Mouse (Mus musculus): ENCODE measurements around the gene Mllt6. TPM values are rescaled to one million over a fixed set of nuclear protein-coding genes. Genes with fewer than 3 reads are reported as not detected.
"Not testable (repeated sequence)": the region's sequence is repeated elsewhere in the genome, so short reads cannot be mapped to it uniquely, and the experiment has no call there.

Mllt6 gene
- polyA plus RNA-seq, 1 experiment from 2014 or later = 4.3 TPM

GRCm38 (mm10) chr11:97656269-97656971, 6.8 kb upstream of the Mllt6 start:
- Histone ChIP-seq H3K36me3 (ENCODE audit: control insufficient read depth, insufficient read depth, low read length) (no peaks in the 10 kb centered on the region), H3K27me3 (ENCODE audit: control insufficient read depth, insufficient read depth, low read length) (peaks cover 7% of the 10 kb centered on the region), H3K9ac (ENCODE audit: low read length) (no peak overlapping the region), H3K4me1 (ENCODE audit: control insufficient read depth, insufficient read depth, low read length) (peaks cover 17% of the 10 kb centered on the region), H3K9me3 (ENCODE audit: control insufficient read depth, low read length) (no peaks in the 10 kb centered on the region), H3K4me2 (no peak overlapping the region), H3K4me3 (ENCODE audit: low read depth, low read length) (no peak overlapping the region), H3K27ac (ENCODE audit: low read depth, low read length) (no peak overlapping the region)
- ATAC-seq (ENCODE audit: low FRiP score) (no peak), DNase-seq (ENCODE audit: low spot score, missing footprints) (no peak)
- 75% methylated on average over 14 of the region's 14 CpGs for WGBS

- Histone ChIP-seq H3K4me1 (ENCODE audit: control insufficient read depth, insufficient read depth, low read length) (peaks cover 27% of the 10 kb centered on the region), H3K27ac (ENCODE audit: low read depth, low read length) (no peak overlapping the region), H3K36me3 (ENCODE audit: control insufficient read depth, insufficient read depth, low read length) (no peaks in the 10 kb centered on the region), H3K9ac (ENCODE audit: low read length) (no peak overlapping the region), H3K4me2 (no peak overlapping the region), H3K9me3 (ENCODE audit: control insufficient read depth, low read length) (no peaks in the 10 kb centered on the region), H3K27me3 (ENCODE audit: control insufficient read depth, insufficient read depth, low read length) (peaks cover 12% of the 10 kb centered on the region), H3K4me3 (ENCODE audit: low read depth, low read length) (no peak overlapping the region)
- 59% methylated on average over 4 of the region's 6 CpGs for WGBS
- no peak for ATAC-seq (ENCODE audit: low FRiP score)
- no peak for DNase-seq (ENCODE audit: low spot score, missing footprints)
These were observed 5.8 kb upstream of the Mllt6 start for GRCm38 (mm10) chr11:97657184-97657945.

- not testable (repeated sequence) for ATAC-seq (ENCODE audit: low FRiP score); H3K36me3 ChIP-seq (ENCODE audit: control insufficient read depth, insufficient read depth, low read length); H3K4me3 ChIP-seq (ENCODE audit: low read depth, low read length); H3K9ac ChIP-seq (ENCODE audit: low read length); H3K9me3 ChIP-seq (ENCODE audit: control insufficient read depth, low read length); H3K27ac ChIP-seq (ENCODE audit: low read depth, low read length); H3K4me2 ChIP-seq; DNase-seq (ENCODE audit: low spot score, missing footprints)
- H3K27me3 ChIP-seq (ENCODE audit: control insufficient read depth, insufficient read depth, low read length) = peaks cover 12% of the 10 kb centered on the region
- peaks cover 27% of the 10 kb centered on the region for H3K4me1 ChIP-seq (ENCODE audit: control insufficient read depth, insufficient read depth, low read length)
- WGBS = 91% methylated on average over 6 of the region's 6 CpGs
These were observed 5.2 kb upstream of the Mllt6 start for GRCm38 (mm10) chr11:97657967-97658366.

DNA sequence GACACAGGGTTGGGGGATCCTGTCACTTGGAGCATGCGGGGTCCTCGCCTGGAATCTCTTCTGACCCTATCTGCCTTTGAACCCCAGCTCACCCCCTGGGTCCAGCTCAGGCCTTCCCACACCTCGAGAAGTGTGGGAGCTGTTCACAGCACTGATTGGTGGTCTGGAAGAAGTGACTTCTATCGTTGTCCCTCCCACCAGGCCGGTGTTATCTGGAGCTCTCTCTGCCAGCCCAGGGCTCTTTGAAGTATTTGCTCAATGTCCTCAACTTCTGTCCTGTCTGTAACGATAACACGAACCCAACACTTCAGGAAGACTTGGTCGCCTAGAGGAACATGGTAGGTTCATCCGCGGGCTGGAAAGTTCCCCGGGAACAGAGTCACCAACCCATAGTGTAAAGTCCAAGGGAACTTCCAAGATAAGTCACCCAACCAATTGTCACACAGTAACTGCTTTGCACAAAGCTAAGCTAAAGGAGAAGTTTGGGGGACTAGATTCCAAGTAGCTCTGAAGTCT, 4.4 kb upstream of the Mllt6 start:
- no peaks in the 10 kb centered on the region for H3K36me3 ChIP-seq (ENCODE audit: control insufficient read depth, insufficient read depth, low read length)
- peaks cover 27% of the 10 kb centered on the region for H3K4me1 ChIP-seq (ENCODE audit: control insufficient read depth, insufficient read depth, low read length)
- DNase-seq (ENCODE audit: low spot score, missing footprints) (no peak), ATAC-seq (ENCODE audit: low FRiP score) (no peak)
- H3K4me2 ChIP-seq = no peak overlapping the region
- H3K9ac ChIP-seq (ENCODE audit: low read length) = peak overlapping the region; percentile 81; the same call in 1 of the 2 replicates
- H3K27ac ChIP-seq (ENCODE audit: low read depth, low read length) = no peak overlapping the region
- H3K4me3 ChIP-seq (ENCODE audit: low read depth, low read length) = no peak overlapping the region
- H3K9me3 ChIP-seq (ENCODE audit: control insufficient read depth, low read length) = no peaks in the 10 kb centered on the region
- peaks cover 12% of the 10 kb centered on the region for H3K27me3 ChIP-seq (ENCODE audit: control insufficient read depth, insufficient read depth, low read length)
- 70% methylated on average over 11 of the region's 11 CpGs for WGBS

DNA sequence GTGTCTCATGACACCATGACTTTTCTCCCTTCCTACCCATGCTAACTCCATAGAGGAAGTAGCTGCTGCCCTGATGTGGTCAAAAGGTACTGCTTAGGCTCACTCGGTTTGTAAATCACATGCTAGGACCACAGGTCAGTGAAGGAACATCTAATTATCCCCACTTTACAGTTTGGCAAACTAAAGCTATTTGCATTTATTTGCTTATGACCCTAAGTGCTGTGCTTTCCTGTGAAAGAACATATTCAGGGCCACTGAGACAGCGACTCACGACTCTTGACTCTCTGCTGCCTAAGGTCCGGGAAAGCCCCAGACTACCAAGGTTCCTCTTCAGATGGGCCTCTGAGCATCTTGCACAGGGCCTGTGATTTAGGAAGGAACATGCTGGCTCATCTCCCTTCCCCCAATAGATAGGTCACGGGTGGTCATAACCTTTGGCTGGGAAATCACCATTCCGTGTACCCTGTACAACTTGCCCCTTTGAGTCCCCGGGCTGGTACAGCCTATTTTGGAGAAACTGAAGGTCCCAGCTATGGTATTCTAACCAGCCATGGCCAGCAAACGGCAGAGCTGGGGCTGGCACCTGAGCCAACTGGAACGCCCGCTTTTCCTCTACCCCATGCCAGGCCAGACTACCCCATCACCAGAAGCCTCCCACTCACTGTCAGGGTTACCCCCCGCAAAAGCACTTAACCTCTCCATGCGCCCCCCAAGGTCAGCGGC, 3.8 kb upstream of the Mllt6 start:
- no peak overlapping the region for H3K27ac ChIP-seq (ENCODE audit: low read depth, low read length)
- H3K9me3 ChIP-seq (ENCODE audit: control insufficient read depth, low read length) = no peaks in the 10 kb centered on the region
- 10% methylated on average over 13 of the region's 13 CpGs for WGBS
- ATAC-seq (ENCODE audit: low FRiP score) (no peak), DNase-seq (ENCODE audit: low spot score, missing footprints) (no peak)
- peak overlapping the region; percentile 63 for H3K4me3 ChIP-seq (ENCODE audit: low read depth, low read length)
- peaks cover 12% of the 10 kb centered on the region for H3K27me3 ChIP-seq (ENCODE audit: control insufficient read depth, insufficient read depth, low read length)
- peak overlapping the region; percentile 81 for H3K9ac ChIP-seq (ENCODE audit: low read length)
- peak overlapping the region; percentile 50 for H3K4me2 ChIP-seq
- no peaks in the 10 kb centered on the region for H3K36me3 ChIP-seq (ENCODE audit: control insufficient read depth, insufficient read depth, low read length)
- H3K4me1 ChIP-seq (ENCODE audit: control insufficient read depth, insufficient read depth, low read length) = peaks cover 31% of the 10 kb centered on the region

DNA sequence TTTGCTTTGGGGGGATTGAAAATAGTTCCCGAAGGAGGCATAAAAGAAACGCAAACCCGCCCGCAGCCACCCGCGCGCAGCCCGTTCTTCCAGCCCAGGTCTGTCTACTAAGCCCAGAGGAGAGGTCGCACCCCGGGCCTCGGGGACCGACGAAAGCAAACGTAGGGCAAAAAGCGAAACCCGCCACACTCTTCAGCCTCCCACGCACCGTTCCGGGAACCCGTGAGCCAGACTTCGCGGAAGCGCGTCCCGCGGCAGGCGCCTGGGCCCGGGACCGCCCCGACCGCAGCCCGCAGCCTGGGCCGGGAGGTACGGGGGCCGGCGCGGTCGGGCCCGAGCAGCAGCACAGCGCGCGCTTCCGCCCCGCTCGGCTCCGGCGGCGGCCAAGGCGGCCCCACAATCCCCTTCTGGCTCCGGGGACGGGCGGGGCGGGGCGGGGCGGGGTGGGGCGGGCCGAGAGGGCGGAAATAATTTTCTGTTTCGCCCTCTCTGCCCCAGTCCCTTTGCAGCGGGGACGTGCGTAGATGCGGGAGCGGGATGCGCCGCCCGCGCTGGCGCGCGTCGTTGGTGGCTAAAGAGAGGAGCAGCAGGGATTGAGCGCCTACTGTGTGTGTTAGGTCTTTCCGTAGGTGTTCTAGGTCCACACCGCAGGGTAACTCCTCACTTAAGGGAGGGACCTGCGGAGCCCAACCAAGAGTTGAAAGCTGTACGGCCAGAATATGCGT, 3.1 kb upstream of the Mllt6 start:
- Histone ChIP-seq H3K27ac (ENCODE audit: low read depth, low read length) (no peak overlapping the region), H3K36me3 (ENCODE audit: control insufficient read depth, insufficient read depth, low read length) (no peaks in the 10 kb centered on the region; the same call in 1 of the 2 replicates), H3K9ac (ENCODE audit: low read length) (peak overlapping the region; percentile 81), H3K4me2 (peak overlapping the region; percentile 50), H3K4me3 (ENCODE audit: low read depth, low read length) (peak overlapping the region; percentile 63), H3K4me1 (ENCODE audit: control insufficient read depth, insufficient read depth, low read length) (peaks cover 38% of the 10 kb centered on the region), H3K9me3 (ENCODE audit: control insufficient read depth, low read length) (no peaks in the 10 kb centered on the region), H3K27me3 (ENCODE audit: control insufficient read depth, insufficient read depth, low read length) (peaks cover 12% of the 10 kb centered on the region)
- ATAC-seq (ENCODE audit: low FRiP score) = peak; percentile 83
- WGBS = under 1% methylated on average over 65 of the region's 78 CpGs
- DNase-seq (ENCODE audit: low spot score, missing footprints) = peak; percentile 95

DNA sequence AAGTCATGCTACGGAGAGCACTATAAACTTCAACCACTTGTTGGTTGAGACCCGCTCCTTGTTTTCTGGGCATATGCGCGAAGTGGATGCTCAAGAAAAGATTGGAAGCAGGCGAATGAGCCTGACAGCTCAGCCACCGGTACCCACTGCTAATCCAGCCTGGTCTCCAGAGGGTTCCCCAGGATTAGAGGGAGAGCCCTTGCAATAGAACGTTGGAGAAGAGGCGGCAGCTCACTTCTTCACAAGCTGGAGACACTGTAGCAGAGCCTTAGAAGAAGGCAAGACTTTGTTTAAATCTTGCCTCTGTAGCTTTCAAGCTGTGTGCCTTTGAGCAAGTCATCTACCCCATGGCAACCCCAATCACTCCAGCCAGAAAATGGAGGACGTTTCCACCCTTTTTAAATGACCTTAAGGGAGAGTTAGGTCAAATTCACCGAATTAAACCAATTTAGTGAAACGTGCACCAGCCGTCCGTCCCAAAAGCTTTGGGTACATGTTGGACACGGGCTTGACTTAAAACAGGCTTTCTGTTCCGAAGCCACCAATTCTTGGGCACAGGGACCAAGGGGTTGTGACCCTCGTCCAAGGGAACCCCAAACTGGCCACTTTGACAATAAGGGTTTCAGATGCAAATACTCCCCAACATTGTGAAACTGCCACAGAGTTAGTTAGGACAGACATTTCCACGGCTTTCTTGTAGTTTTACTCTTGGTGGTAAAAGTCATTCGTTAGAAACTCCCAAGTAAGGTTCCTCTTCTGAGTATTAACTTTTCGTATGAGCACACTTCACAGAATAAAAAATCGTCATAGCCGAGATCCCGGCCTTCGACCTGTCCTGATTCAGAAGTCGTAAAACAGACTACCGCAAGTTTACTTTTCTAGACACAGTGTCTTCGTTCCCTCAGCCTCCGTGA, 2.2 kb upstream of the Mllt6 start:
- 2% methylated on average over 27 of the region's 27 CpGs for WGBS
- DNase-seq (ENCODE audit: low spot score, missing footprints) (peak; percentile 93), ATAC-seq (ENCODE audit: low FRiP score) (no peak)
- H3K36me3 ChIP-seq (ENCODE audit: control insufficient read depth, insufficient read depth, low read length) = peaks cover 5% of the 10 kb centered on the region; the same call in 1 of the 2 replicates
- peak overlapping the region; percentile 54 for H3K9ac ChIP-seq (ENCODE audit: low read length)
- peak overlapping the region; percentile 70 for H3K4me2 ChIP-seq
- no peaks in the 10 kb centered on the region for H3K9me3 ChIP-seq (ENCODE audit: control insufficient read depth, low read length)
- H3K27ac ChIP-seq (ENCODE audit: low read depth, low read length) = no peak overlapping the region; the same call in 1 of the 2 replicates
- peak overlapping the region; percentile 63 for H3K4me3 ChIP-seq (ENCODE audit: low read depth, low read length)
- peaks cover 12% of the 10 kb centered on the region for H3K27me3 ChIP-seq (ENCODE audit: control insufficient read depth, insufficient read depth, low read length)
- peaks cover 39% of the 10 kb centered on the region for H3K4me1 ChIP-seq (ENCODE audit: control insufficient read depth, insufficient read depth, low read length)

All from midbrain, embryonic 11.5 days (tissue).